Mouse (Mus musculus) embryonic stem cell, embryonic (primary cell): ENCODE results near the gene Olfr1310.
"Not testable (repeated sequence)": the region's sequence is repeated elsewhere in the genome, so short reads cannot be mapped to it uniquely, and the experiment has no call there.

Source experiments
- CTCF ChIA-PET, 4 experiments: fragments of 300-600 bp in 2 of 4; fragments of 350-600 bp in 2 of 4; sonication (Branson Sonifier 250); formaldehyde crosslinking; loops; one replicate each; lab custom pipeline; 2022; ENCODE audit warnings: inconsistent platforms in 2 of 4; lab: Charles Lee
- POLR2A ChIA-PET, 4 experiments: fragments of 300-600 bp in 2 of 4; fragments of 350-600 bp in 2 of 4; sonication (Branson Sonifier 250); formaldehyde crosslinking; loops; one replicate each; lab custom pipeline; 2022; ENCODE audit warnings: antibody characterized with exemption in 4 of 4, inconsistent platforms in 1 of 4; lab: Charles Lee

Olfr1310 gene

GRCm38 (mm10) chr2:112012608-112013007 lies at the start of gene Olfr1310:
TSS of gene Olfr1310 (minus strand) at chr2:112012708.
- ChIA-PET CTCF (no interaction called here), POLR2A (no interaction called here)

- ChIA-PET CTCF (no interaction called here), POLR2A (no interaction called here)
Measured at GRCm38 (mm10) chr2:112050138-112050537, 37.6 kb upstream of the Olfr1310 start, which contains the start of gene Olfr1312. TSS of gene Olfr1312 (minus strand) at chr2:112050238.

GRCm38 (mm10) chr2:112026971-112027370 lies 14.5 kb upstream of the Olfr1310 start:
- POLR2A ChIA-PET, CTCF ChIA-PET: not testable (repeated sequence)

- CTCF ChIA-PET, result no interaction called here
- POLR2A ChIA-PET, result no interaction called here
Measured at GRCm38 (mm10) chr2:112024312-112024711, 11.8 kb upstream of the Olfr1310 start, which contains the start of gene Olfr1311. TSS of gene Olfr1311 (minus strand) at chr2:112024412.

GRCm38 (mm10) chr2:112014900-112015299 lies 2.4 kb upstream of the Olfr1310 start:
- CTCF ChIA-PET, result no interaction called here
- POLR2A ChIA-PET, result no interaction called here

GRCm38 (mm10) chr2:111990181-111990580 lies 22.3 kb downstream of the Olfr1310 start, which contains the start of gene Olfr1309:
TSS of gene Olfr1309 (minus strand) at chr2:111990281.
- CTCF ChIA-PET, result no interaction called here
- POLR2A ChIA-PET, result no interaction called here

GRCm38 (mm10) chr2:111964844-111965243 lies 47.7 kb downstream of the Olfr1310 start, which contains the start of gene Olfr1308:
TSS of gene Olfr1308 (minus strand) at chr2:111964944.
- ChIA-PET CTCF (no interaction called here), POLR2A (no interaction called here)
